Mouse (Mus musculus) urinary bladder, postnatal 4 days (tissue): ENCODE data around the gene Nfib.

Experiments
- DNase-seq, 2 experiments: peaks; one replicate each; pipeline ENCODE4 v3.0.0; 2021 to 2022; ENCODE audit warnings: low spot score in 2 of 2

Nfib gene

GRCm38 (mm10) chr4:82514373-82514772, 191.2 kb downstream of the Nfib start:
- no peak for DNase-seq

- no peak for DNase-seq
Observed at GRCm38 (mm10) chr4:82513426-82513750, 192.2 kb downstream of the Nfib start.

GRCm38 (mm10) chr4:82512743-82513425, 192.7 kb downstream of the Nfib start:
- DNase-seq: peak; percentile 97 to 98

GRCm38 (mm10) chr4:82512335-82512734, 193.2 kb downstream of the Nfib start:
- no peak for DNase-seq

- DNase-seq: no peak
Observed at GRCm38 (mm10) chr4:82511524-82511923, 194.0 kb downstream of the Nfib start.

GRCm38 (mm10) chr4:82511001-82511513, 194.5 kb downstream of the Nfib start:
- no peak for DNase-seq

GRCm38 (mm10) chr4:82509771-82510170, 195.8 kb downstream of the Nfib start:
- DNase-seq: no peak

GRCm38 (mm10) chr4:82509166-82509767, 196.3 kb downstream of the Nfib start:
- no peak for DNase-seq

GRCm38 (mm10) chr4:82508281-82508687, 197.3 kb downstream of the Nfib start:
- DNase-seq: no peak

- peak in 1 of 2 experiments; percentile 31 for DNase-seq
Observed at GRCm38 (mm10) chr4:82507541-82508280, 197.8 kb downstream of the Nfib start.

- peak in 1 of 2 experiments; percentile 29 for DNase-seq
Observed at GRCm38 (mm10) chr4:82506731-82507331, 198.7 kb downstream of the Nfib start.

GRCm38 (mm10) chr4:82506081-82506730, 199.3 kb downstream of the Nfib start:
- peak; percentile 91 for DNase-seq

GRCm38 (mm10) chr4:82505121-82506031, 200.2 kb downstream of the Nfib start:
- peak; percentile 75 to 78 for DNase-seq

GRCm38 (mm10) chr4:82504284-82505120, 201.0 kb downstream of the Nfib start:
- peak; percentile 29 to 60 for DNase-seq

- no peak for DNase-seq
Observed at GRCm38 (mm10) chr4:82504015-82504283, 201.6 kb downstream of the Nfib start.

- no peak for DNase-seq
Observed at GRCm38 (mm10) chr4:82503274-82504014, 202.1 kb downstream of the Nfib start.

- no peak for DNase-seq
Observed at GRCm38 (mm10) chr4:82502611-82503010, 202.9 kb downstream of the Nfib start.

GRCm38 (mm10) chr4:82502012-82502411, 203.5 kb downstream of the Nfib start:
- no peak for DNase-seq

- DNase-seq: no peak
Observed at GRCm38 (mm10) chr4:82500578-82501098, 204.9 kb downstream of the Nfib start.
